Mouse (Mus musculus): ENCODE results near the gene Sh3bgrl2. TPM values are rescaled to one million over a fixed set of nuclear protein-coding genes. Genes with fewer than 3 reads are reported as not detected.
"Not testable (repeated sequence)": the region's sequence is repeated elsewhere in the genome, so short reads cannot be mapped to it uniquely, and the experiment has no call there.

The Sh3bgrl2 gene
- polyA plus RNA-seq (2012; rRNA removed), result 10.5 and 12.1 TPM in 2 replicates

- DNase-seq, result peak; percentile 88
Measured at GRCm38 (mm10) chr9:83547830-83548689, at the start of gene Sh3bgrl2. Gene Sh3bgrl2, plus strand, starts transcription at chr9:83548327.

DNA sequence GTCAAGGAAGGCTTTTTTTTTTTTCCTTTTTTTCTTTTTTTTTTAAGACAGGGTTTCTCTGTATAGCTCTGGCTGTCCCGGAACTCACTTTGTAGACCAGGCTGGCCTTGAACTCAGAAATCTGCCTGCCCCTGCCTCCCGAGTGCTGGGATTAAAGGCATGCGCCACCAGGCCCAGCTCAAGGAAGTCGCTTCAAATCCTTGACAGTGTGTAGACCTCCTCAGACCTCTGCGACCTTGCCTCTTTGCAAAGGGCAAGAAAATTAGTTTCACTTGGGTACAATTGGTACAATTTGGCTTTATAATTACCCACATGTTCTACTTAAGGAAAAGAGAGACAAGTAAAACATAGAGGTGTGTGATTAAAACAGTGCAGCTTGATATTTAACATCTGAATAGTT is 29.0 kb upstream of the Sh3bgrl2 start:
- H3K4me3 ChIP-seq (ENCODE audit: insufficient read depth, low read depth, low read length); H3K36me3 ChIP-seq (ENCODE audit: control insufficient read depth, insufficient read depth, low read length); H3K4me1 ChIP-seq (ENCODE audit: control insufficient read depth, insufficient read depth, low read length); H3K27me3 ChIP-seq (replicated peaks; ENCODE audit: control insufficient read depth, insufficient read depth, low read length); H3K27ac ChIP-seq (ENCODE audit: insufficient read depth, low read depth, low read length); DNase-seq: not testable (repeated sequence)
- WGBS, result 88% methylated on average over 5 of the region's 5 CpGs

More at GRCm38 (mm10) chr9:83547830-83548689, at the start of gene Sh3bgrl2:
- WGBS, result 2% methylated on average over 76 of the region's 76 CpGs
- Histone ChIP-seq H3K36me3 (ENCODE audit: control insufficient read depth, insufficient read depth, low read length) (no peaks in the 10 kb centered on the region), H3K27me3 (replicated peaks; ENCODE audit: control insufficient read depth, insufficient read depth, low read length) (no peaks in the 10 kb centered on the region), H3K4me3 (ENCODE audit: insufficient read depth, low read depth, low read length) (peak within 1 kb of the TSS; percentile 74), H3K4me1 (ENCODE audit: control insufficient read depth, insufficient read depth, low read length) (no peaks in the 10 kb centered on the region), H3K27ac (ENCODE audit: insufficient read depth, low read depth, low read length) (peak within 1 kb of the TSS; percentile 26)
- TF ChIP-seq POLR2A (IDR thresholded peaks at IDR 0.05; ENCODE audit: low read depth, low read length) (peak; percentile 71), CTCF (conservative IDR thresholded peaks at IDR 0.05; ENCODE audit: insufficient read depth, insufficient read length, low read depth, low read length) (no peak)

DNA sequence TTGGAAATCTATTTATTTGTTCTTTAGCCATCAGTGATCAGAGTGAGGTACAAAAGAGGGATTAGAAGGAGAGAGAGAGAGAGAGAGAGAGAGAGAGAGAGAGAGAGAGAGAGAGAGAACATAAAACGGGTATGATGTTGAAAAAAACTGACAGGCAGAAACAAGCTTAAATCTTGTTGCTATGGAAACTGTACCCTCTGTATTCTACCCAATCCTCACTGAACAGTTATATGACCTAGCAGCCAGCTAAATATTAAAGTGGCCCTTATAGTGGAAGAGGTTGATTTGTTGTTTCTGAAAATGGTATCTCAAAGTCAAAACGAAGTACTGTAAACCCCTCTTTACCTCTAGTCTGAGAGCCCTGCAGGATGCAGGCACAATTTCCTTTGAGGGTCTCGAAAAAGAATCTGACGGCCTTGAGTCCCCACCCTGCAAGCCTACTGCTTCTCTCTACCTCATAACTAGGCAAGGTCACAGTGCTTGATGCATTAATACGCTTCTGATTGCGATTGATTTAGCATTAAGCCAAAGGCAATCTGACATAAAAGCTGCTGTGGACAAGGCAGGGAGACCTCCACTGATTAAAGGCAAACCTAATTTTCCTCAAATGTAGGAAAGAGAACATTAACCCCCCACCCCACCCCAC is 28.5 kb upstream of the Sh3bgrl2 start:
- Histone ChIP-seq H3K4me1 (ENCODE audit: control insufficient read depth, insufficient read depth, low read length) (no peaks in the 10 kb centered on the region), H3K27ac (ENCODE audit: insufficient read depth, low read depth, low read length) (no peak overlapping the region), H3K27me3 (replicated peaks; ENCODE audit: control insufficient read depth, insufficient read depth, low read length) (no peaks in the 10 kb centered on the region), H3K36me3 (ENCODE audit: control insufficient read depth, insufficient read depth, low read length) (no peaks in the 10 kb centered on the region), H3K4me3 (ENCODE audit: insufficient read depth, low read depth, low read length) (no peak overlapping the region)
- DNase-seq, result no peak
- TF ChIP-seq POLR2A (IDR thresholded peaks at IDR 0.05; ENCODE audit: low read depth, low read length) (no peak), CTCF (conservative IDR thresholded peaks at IDR 0.05; ENCODE audit: insufficient read depth, insufficient read length, low read depth, low read length) (no peak)
- 80% methylated on average over 6 of the region's 6 CpGs for WGBS

GRCm38 (mm10) chr9:83527341-83528060 is 20.6 kb upstream of the Sh3bgrl2 start:
- Histone ChIP-seq H3K27me3 (replicated peaks; ENCODE audit: control insufficient read depth, insufficient read depth, low read length) (no peaks in the 10 kb centered on the region; the same call in 1 of the 2 replicates), H3K4me1 (ENCODE audit: control insufficient read depth, insufficient read depth, low read length) (peaks cover 6% of the 10 kb centered on the region; the same call in 1 of the 2 replicates), H3K4me3 (ENCODE audit: insufficient read depth, low read depth, low read length) (no peak overlapping the region), H3K36me3 (ENCODE audit: control insufficient read depth, insufficient read depth, low read length) (no peaks in the 10 kb centered on the region), H3K27ac (ENCODE audit: insufficient read depth, low read depth, low read length) (no peak overlapping the region)
- 63% methylated on average over 7 of the region's 7 CpGs for WGBS
- DNase-seq, result peak; percentile 32
- TF ChIP-seq POLR2A (IDR thresholded peaks at IDR 0.05; ENCODE audit: low read depth, low read length) (no peak), CTCF (conservative IDR thresholded peaks at IDR 0.05; ENCODE audit: insufficient read depth, insufficient read length, low read depth, low read length) (no peak)

DNA sequence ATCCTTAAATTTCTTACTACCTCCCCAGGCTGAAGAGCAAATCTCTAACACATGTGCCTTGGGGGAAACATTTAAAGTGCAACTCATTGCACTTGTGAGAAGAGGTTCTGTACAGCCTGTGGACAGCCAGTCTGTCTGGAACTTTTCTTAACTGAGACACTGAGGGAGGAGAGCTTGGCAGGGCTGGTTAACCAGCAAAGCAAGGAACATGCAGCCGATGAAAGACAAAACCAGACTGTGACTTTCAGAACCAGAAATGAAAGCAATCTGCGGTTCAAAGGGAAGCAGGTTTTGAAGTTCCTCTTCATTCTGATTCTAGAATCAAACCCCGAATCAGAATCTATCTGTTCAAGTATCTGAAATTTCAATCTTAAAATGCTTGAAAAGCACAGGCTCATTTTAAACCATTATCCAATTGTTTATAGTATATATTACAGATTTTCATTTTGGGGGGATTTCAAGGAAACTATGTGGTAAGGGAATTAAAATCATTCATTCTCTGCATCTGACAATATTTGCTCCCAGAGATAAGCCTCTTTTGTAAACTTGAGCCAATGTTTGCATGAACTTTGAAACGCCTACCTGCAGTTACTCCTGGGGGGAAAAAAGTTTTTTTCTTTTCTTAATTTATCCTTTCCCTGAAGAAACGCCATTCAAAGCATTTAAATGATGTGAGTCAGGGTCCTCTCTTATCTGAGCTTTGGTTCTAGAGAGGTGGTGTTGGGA is 14.9 kb upstream of the Sh3bgrl2 start:
- DNase-seq, result no peak
- no peak for TF ChIP-seq POLR2A (IDR thresholded peaks at IDR 0.05; ENCODE audit: low read depth, low read length)
- no peak for TF ChIP-seq CTCF (conservative IDR thresholded peaks at IDR 0.05; ENCODE audit: insufficient read depth, insufficient read length, low read depth, low read length)
- WGBS, result 85% methylated on average over 5 of the region's 5 CpGs
- Histone ChIP-seq H3K4me1 (ENCODE audit: control insufficient read depth, insufficient read depth, low read length) (peaks cover 1% of the 10 kb centered on the region; the same call in 1 of the 2 replicates), H3K27ac (ENCODE audit: insufficient read depth, low read depth, low read length) (no peak overlapping the region), H3K4me3 (ENCODE audit: insufficient read depth, low read depth, low read length) (no peak overlapping the region), H3K27me3 (replicated peaks; ENCODE audit: control insufficient read depth, insufficient read depth, low read length) (no peaks in the 10 kb centered on the region), H3K36me3 (ENCODE audit: control insufficient read depth, insufficient read depth, low read length) (no peaks in the 10 kb centered on the region)

DNA sequence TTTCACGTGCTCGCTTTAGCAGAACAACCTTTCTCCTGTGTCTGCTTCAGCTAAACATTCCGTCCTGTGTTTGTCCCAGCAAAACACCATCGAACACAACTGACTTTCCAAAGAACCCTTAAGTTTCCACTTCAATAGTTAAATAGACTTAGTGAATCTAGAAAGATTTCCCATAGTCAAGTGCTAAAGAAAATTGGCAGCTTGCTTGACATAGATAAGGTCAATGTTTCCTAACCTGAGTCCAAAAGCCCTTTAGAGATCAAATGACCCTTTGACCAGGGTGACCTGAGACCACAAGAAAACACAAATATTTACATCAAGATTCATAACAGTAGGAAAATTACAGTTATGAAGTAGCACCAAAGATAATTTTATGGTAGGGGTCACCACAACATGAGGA is 11.2 kb upstream of the Sh3bgrl2 start:
- Histone ChIP-seq H3K27me3 (replicated peaks; ENCODE audit: control insufficient read depth, insufficient read depth, low read length) (no peaks in the 10 kb centered on the region), H3K4me1 (ENCODE audit: control insufficient read depth, insufficient read depth, low read length) (no peaks in the 10 kb centered on the region; the same call in 1 of the 2 replicates), H3K36me3 (ENCODE audit: control insufficient read depth, insufficient read depth, low read length) (no peaks in the 10 kb centered on the region), H3K4me3 (ENCODE audit: insufficient read depth, low read depth, low read length) (no peak overlapping the region), H3K27ac (ENCODE audit: insufficient read depth, low read depth, low read length) (no peak overlapping the region)
- 95% methylated on average over 4 of the region's 4 CpGs for WGBS
- TF ChIP-seq CTCF (conservative IDR thresholded peaks at IDR 0.05; ENCODE audit: insufficient read depth, insufficient read length, low read depth, low read length) (no peak), POLR2A (IDR thresholded peaks at IDR 0.05; ENCODE audit: low read depth, low read length) (no peak)
- DNase-seq, result no peak
